Mouse (Mus musculus) liver, postnatal 0 days (tissue): ENCODE measurements around the gene Vmn1r85.

Experiments
- CTCF ChIP-seq: sonication (generic); IDR thresholded peaks from 2 replicates; pipeline ENCODE4 v1.5.1; 2016; ENCODE audit warnings: antibody characterized with exemption, low read depth
- EP300 ChIP-seq: IDR thresholded peaks from 2 replicates; pipeline ENCODE4 v1.6.1; 2016; ENCODE audit warnings: antibody characterized with exemption, low read depth, mild to moderate bottlenecking

DNA sequence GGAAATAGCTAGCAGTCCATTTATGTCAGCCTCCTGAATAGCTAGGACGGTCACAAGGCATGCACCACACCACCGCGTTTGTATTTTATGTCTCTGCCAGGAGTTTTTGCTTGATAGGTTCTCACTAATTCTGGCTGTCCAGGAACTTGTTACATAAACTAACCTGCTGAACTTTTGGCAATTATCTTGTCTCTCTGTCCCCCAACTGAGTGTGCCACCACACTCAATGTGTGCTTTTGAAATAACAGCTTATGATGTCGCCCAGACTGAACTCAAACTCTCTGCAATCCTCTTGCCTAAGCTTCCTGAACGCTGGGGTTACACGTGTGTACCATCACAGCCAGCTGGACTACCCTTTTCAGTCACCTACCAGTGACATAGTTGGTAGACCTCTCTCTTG, 52.5 kb downstream of the Vmn1r85 start:
- no peak for TF ChIP-seq EP300
- no peak for TF ChIP-seq CTCF
